Mouse (Mus musculus) heart, embryonic 16.5 days (tissue): ENCODE data around the gene Slc25a35. TPM values are rescaled to one million over a fixed set of nuclear protein-coding genes. Genes with fewer than 3 reads are reported as not detected.
"Not testable (repeated sequence)": the region's sequence is repeated elsewhere in the genome, so short reads cannot be mapped to it uniquely, and the experiment has no call there.

ENCODE experiments used
- ATAC-seq: fragments of 200-750 bp; cut with Nextera tagmentation; replicated peaks from 2 replicates; pipeline ENCODE4 v1.8.0; 2017; ENCODE audit warnings: moderate number of reproducible peaks; ENCODE audit not compliant: insufficient read depth, low FRiP score; ENCODE audit errors: extremely low read depth
- H3K27ac ChIP-seq: fragments of 300-500 bp; sonication (generic); 2 replicates; pipeline ENCODE4 v1.5.1; 2014; ENCODE audit warnings: mild to moderate bottlenecking, low read length, control low read depth, moderate library complexity
- H3K27me3 ChIP-seq: fragments of 300-500 bp; sonication (generic); 2 replicates; pipeline ENCODE4 v1.6.1; 2014; ENCODE audit warnings: low read length, mixed read lengths; ENCODE audit not compliant: control insufficient read depth, insufficient read depth
- H3K36me3 ChIP-seq: fragments of 300-500 bp; sonication (generic); 2 replicates; pipeline ENCODE4 v1.6.1; 2014; ENCODE audit not compliant: control insufficient read depth, insufficient read depth
- H3K4me1 ChIP-seq: fragments of 300-500 bp; sonication (generic); 2 replicates; pipeline ENCODE4 v1.6.1; 2014; ENCODE audit warnings: low read length, mixed read lengths; ENCODE audit not compliant: control insufficient read depth, insufficient read depth
- H3K4me2 ChIP-seq: fragments of 300-500 bp; sonication (generic); 2 replicates; pipeline ENCODE4 v1.6.1; 2014; ENCODE audit warnings: low read depth, mild to moderate bottlenecking, control low read depth, low read length
- H3K4me3 ChIP-seq: fragments of 300-500 bp; sonication (generic); 2 replicates; pipeline ENCODE4 v1.5.1; 2014; ENCODE audit warnings: mild to moderate bottlenecking, control low read depth, low read length
- H3K9ac ChIP-seq: fragments of 300-500 bp; sonication (generic); 2 replicates; pipeline ENCODE4 v1.6.1; 2014; ENCODE audit warnings: low read length, control low read depth
- H3K9me3 ChIP-seq: fragments of 300-500 bp; sonication (generic); replicated peaks from 2 replicates; pipeline ENCODE4 v1.6.1; 2016; ENCODE audit warnings: low read length; ENCODE audit not compliant: control insufficient read depth
- WGBS: fragments of 180-500 bp; shearing (Covaris S2); extraction: QIAGEN DNeasy Blood & Tissue Kit; methylation state at CpG from one replicate; pipeline ENCODE4 v1.1.7; 2014; 5-methylcytosine and 5-hydroxymethylcytosine counted together
- polyA plus RNA-seq: library from polyadenylated mRNA; unstranded; fragments of >200 nt; fragmentation: Nextera tagmentation; extraction: Ambion mirVana; gene quantifications from 2 replicates; pipeline ENCODE4 v1.2.1, GENCODE M21; 2015

Slc25a35 gene
- polyA plus RNA-seq, 1 experiment from 2014 or later: 1.7 TPM

DNA sequence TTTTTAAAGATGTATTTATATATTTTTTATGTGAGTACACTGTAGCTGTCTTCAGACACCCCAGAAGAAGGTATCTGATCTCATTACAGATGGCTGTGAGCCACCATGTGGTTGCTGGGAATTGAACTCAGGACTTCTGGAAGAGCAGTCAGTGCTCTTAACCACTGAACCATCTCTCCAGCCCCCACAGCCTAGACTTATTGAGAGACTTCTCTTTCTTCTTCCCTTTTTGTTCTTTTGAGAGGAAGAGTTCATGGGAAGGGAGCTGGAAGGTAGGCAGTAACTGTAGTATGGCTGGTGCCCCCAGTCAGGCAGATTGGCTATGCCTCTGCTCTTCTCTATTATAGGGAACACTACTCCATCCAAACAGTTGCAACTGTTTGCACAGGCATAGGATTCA, 38.6 kb downstream of the Slc25a35 start:
- not testable (repeated sequence) for H3K4me2 ChIP-seq, H3K36me3 ChIP-seq, H3K4me1 ChIP-seq, H3K27me3 ChIP-seq, H3K27ac ChIP-seq, H3K4me3 ChIP-seq, ATAC-seq, H3K9me3 ChIP-seq, H3K9ac ChIP-seq

- Histone ChIP-seq H3K27me3 (no peaks in the 10 kb centered on the region), H3K4me1 (peaks cover 5% of the 10 kb centered on the region)
- 9% methylated on average over 38 of the region's 38 CpGs for WGBS
Measured at GRCm38 (mm10) chr11:69008182-69009121, 40.5 kb downstream of the Slc25a35 start, which contains the start of gene Pfas. Gene Pfas, minus strand, starts transcription at chr11:69008460.

DNA sequence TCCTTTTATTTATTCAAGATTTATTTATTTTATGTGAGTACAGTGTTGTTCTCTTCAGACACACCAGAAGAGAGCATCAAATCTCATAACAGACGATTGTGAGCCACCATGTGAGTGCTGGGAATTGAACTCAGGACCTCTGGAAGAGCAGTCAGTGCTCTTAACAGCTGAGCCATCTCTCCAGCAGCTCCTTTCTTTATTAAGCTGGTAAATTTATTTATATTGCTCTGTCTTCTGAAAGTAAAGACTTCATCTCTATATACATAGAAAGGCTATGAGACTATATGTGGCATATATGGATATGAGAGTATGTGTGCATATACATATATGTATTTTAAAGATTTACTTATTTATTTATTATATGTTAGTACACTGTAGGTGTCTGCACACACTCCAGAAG, 41.6 kb downstream of the Slc25a35 start:
- Histone ChIP-seq H3K4me3 (no peak overlapping the region), H3K9ac (no peak overlapping the region), H3K27ac (no peak overlapping the region), H3K4me1 (peaks cover 5% of the 10 kb centered on the region), H3K9me3 (no peaks in the 10 kb centered on the region), H3K27me3 (no peaks in the 10 kb centered on the region), H3K36me3 (no peaks in the 10 kb centered on the region), H3K4me2 (no peak overlapping the region)
- no peak for ATAC-seq
- 88% methylated on average over 1 of the region's 1 CpGs for WGBS

More at GRCm38 (mm10) chr11:69008182-69009121, 40.5 kb downstream of the Slc25a35 start, which contains the start of gene Pfas:
- Histone ChIP-seq H3K9ac (peak within 1 kb of the TSS; percentile 77), H3K36me3 (no peaks in the 10 kb centered on the region), H3K4me3 (peak within 1 kb of the TSS; percentile 84), H3K27ac (peak within 1 kb of the TSS; percentile 67), H3K4me2 (peak within 1 kb of the TSS; percentile 78), H3K9me3 (no peaks in the 10 kb centered on the region)
- ATAC-seq: peak; percentile 70

- H3K4me2 ChIP-seq: peak overlapping the region; percentile 9; the same call in 1 of the 2 replicates
- H3K9ac ChIP-seq: no peak overlapping the region
- no peaks in the 10 kb centered on the region for H3K36me3 ChIP-seq
- H3K4me3 ChIP-seq: no peak overlapping the region; the same call in 1 of the 2 replicates
- H3K27ac ChIP-seq: peak overlapping the region; percentile 36
- no peaks in the 10 kb centered on the region for H3K9me3 ChIP-seq
- 80% methylated on average over 15 of the region's 15 CpGs for WGBS
- peaks cover 9% of the 10 kb centered on the region for H3K4me1 ChIP-seq
- ATAC-seq: no peak
- H3K27me3 ChIP-seq: no peaks in the 10 kb centered on the region
Measured at GRCm38 (mm10) chr11:69010400-69011323, 42.7 kb downstream of the Slc25a35 start.

- H3K9ac ChIP-seq: peak overlapping the region; percentile 78; the same call in 1 of the 2 replicates
- not testable (repeated sequence) for ATAC-seq
Measured at GRCm38 (mm10) chr11:69011445-69011844, 43.5 kb downstream of the Slc25a35 start.

DNA sequence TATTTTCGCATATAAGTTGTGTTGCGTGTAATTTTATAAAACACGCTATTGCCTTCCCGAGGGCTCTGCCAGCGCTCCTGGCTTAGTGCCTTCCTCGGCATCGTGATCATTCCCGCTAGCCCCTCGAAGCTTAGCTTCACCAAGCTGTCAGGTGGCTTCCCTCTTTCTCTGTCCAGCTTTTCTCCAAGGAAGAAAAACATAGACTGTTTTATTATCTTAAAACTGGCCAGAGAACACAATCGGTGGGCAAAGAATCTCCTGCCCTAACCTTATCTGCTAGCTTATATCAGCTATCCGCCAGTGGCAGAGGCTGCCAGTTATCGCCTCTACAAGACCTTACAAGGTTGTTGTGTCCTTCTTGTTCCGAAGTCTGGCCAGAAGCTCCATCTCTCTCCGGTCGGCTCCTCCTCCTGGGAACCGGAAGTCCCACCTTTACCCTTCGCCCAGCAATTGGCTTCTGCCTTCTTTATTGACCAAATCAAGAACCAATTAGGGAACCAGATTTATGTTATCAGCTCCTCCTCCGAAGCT, 44.2 kb downstream of the Slc25a35 start:
- Histone ChIP-seq H3K4me3 (peak overlapping the region; percentile 62), H3K27ac (peak overlapping the region; percentile 96), H3K27me3 (no peaks in the 10 kb centered on the region), H3K36me3 (no peaks in the 10 kb centered on the region), H3K9me3 (no peaks in the 10 kb centered on the region), H3K9ac (peak overlapping the region; percentile 78), H3K4me2 (peak overlapping the region; percentile 84), H3K4me1 (peaks cover 15% of the 10 kb centered on the region)
- 1% methylated on average over 18 of the region's 18 CpGs for WGBS
- peak; percentile 79 for ATAC-seq

More at GRCm38 (mm10) chr11:69011445-69011844, 43.5 kb downstream of the Slc25a35 start:
- not testable (repeated sequence) for H3K27me3 ChIP-seq, H3K4me1 ChIP-seq, H3K9me3 ChIP-seq, H3K36me3 ChIP-seq
- Histone ChIP-seq H3K27ac (peak overlapping the region; percentile 96), H3K4me2 (peak overlapping the region; percentile 84), H3K4me3 (peak overlapping the region; percentile 62)
- WGBS: 58% methylated on average over 2 of the region's 2 CpGs

DNA sequence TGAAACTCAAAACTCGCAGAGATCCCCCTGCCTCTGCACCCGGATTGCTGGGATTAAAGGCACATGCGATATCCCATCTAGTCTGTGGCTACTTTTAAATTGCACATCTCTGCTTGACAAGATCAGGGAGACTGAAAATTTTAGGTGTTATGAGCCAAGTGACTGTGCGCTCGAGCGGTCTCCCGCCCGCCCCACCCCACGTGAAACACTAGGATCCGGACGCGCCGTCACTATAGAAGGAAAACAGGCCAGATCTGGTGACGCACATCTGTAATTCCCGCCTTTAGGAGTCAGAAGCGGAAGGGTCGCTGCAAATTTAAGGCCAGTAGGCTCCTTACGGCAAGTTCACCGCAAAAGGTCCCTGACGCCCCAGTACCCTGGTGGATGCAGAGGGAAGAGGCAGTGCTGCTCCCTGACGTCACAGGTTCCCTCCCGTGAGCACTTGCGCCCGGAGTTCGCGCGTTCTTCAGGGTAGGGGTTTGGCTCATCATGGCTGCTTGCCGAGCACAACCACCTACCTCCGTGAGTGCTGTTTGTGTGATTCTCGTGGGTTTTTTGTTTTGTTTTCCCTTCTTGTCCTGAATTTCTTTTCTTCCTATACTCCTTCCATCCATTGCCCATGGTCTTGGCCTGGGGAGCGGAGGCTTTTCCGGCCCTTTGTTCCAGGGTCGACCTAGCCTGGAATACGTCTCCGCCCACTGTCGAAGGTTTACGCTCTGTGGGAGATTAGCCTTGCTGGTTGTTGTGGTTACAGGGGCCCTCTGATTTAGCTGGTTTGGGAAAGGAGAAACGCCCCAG, 47.9 kb downstream of the Slc25a35 start, which contains the start of gene Ctc1:
TSS of gene Ctc1 (plus strand) at position 268 of the 798 bp plus-strand sequence.
- Histone ChIP-seq H3K27ac (peak within 1 kb of the TSS; percentile 87), H3K36me3 (no peaks in the 10 kb centered on the region; the same call in 1 of the 2 replicates), H3K27me3 (no peaks in the 10 kb centered on the region), H3K9ac (peak within 1 kb of the TSS; percentile 79), H3K9me3 (no peaks in the 10 kb centered on the region), H3K4me3 (peak within 1 kb of the TSS; percentile 68), H3K4me1 (peaks cover 16% of the 10 kb centered on the region), H3K4me2 (peak within 1 kb of the TSS; percentile 76)
- ATAC-seq: peak; percentile 92
- WGBS: 1% methylated on average over 38 of the region's 38 CpGs

GRCm38 (mm10) chr11:69016755-69017154, 48.8 kb downstream of the Slc25a35 start:
- Histone ChIP-seq H3K27me3 (no peaks in the 10 kb centered on the region), H3K4me1 (peaks cover 13% of the 10 kb centered on the region), H3K4me3 (peak overlapping the region; percentile 68), H3K4me2 (peak overlapping the region; percentile 76), H3K9me3 (no peaks in the 10 kb centered on the region), H3K27ac (no peak overlapping the region), H3K36me3 (peaks cover 2% of the 10 kb centered on the region; the same call in 1 of the 2 replicates), H3K9ac (peak overlapping the region; percentile 79)
- WGBS: 58% methylated on average over 3 of the region's 3 CpGs
- no peak for ATAC-seq
